Mouse (Mus musculus) T-helper 1 cell (primary cell): Measurements from ENCODE around the gene Ssh3.

Experiments used
- in situ Hi-C: fragments of 300-600 bp; cut with MboI, MseI; formaldehyde crosslinking; loops from one replicate; pipeline ENCODE4 v1.15.1; 2025; ENCODE audit warnings: high pct_unique_total_duplicates

Gene Ssh3

DNA sequence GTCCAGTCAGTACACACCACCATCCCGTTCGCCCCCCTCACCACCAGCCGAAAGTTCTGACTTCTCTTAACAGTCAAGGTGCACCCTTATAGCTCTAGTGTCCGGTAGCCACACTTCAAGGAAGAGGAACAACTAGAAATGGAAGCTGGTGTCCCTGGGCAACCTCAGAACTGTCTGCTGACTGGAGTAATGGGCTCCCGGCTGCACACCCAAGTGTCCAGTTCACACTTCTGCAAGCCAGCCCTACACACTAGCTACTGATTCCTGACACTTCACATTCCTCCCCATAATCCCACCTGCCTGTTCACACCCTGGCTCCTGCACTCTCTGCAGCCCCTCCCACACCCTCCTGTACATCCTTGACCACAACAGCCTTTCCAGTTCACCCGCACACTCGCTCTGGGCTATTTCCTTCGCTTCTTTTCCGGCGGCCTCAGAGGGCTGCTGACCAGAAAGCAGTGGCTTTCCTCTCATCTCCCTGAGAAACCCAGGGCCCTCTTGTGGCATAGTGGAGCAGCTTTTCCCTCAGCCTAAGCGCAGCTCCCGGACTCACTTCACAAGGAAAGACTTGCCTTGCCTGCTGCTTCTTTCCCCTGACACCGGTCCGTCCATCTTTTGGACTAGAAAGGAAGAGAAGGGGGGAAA, 52.8 kb downstream of the Ssh3 start:
- in situ Hi-C loops: no loop called here

- in situ Hi-C loops: no loop called here
Observed at GRCm38 (mm10) chr19:4215451-4215840, 53.5 kb downstream of the Ssh3 start.

DNA sequence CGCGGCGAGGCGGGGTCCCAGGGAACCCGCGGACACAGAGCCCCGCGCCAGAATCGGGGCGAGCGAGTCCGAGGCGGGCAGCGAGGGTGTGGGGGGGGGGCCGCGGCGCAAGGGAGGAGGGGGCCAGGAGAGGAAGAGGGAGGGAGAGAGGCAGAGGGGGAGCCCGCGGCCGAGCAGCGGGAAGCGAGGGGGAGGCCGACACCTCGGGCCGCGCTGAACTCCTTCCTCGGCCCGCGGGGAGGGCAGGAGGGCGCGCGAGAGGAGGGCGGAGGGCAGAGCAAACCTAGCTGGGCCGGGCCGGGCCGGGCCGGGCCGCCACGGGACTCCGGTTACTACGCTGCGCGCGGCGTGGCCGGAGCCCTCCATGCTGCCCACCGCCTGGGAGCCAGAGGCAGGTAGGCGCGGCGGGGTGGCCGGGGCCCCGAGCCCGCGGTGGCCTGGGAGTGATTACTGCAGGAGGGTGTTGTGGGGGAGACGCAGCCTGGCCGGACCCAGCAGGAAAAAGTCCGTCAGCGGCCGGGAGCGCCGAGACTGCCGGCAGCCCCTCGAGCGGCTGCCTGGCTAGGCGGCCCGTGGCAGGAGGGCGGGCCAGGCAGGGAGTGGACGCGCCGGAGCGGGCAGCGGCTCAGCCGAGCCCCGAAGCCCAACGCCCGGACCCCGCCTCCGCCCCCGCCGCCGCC, 54.1 kb downstream of the Ssh3 start:
- in situ Hi-C loops: no loop called here

- in situ Hi-C loops: no loop called here
Observed at GRCm38 (mm10) chr19:4214071-4214770, 54.8 kb downstream of the Ssh3 start, which contains the start of the genes Clcf1 and AC109138.7. Gene Clcf1 (plus strand): TSS chr19:4214238. Gene AC109138.7 (plus strand): TSS chr19:4214357.

- in situ Hi-C loops: no loop called here
Observed at GRCm38 (mm10) chr19:4213524-4213974, 55.4 kb downstream of the Ssh3 start.

GRCm38 (mm10) chr19:4211891-4212588, 56.9 kb downstream of the Ssh3 start:
- in situ Hi-C loops: no loop called here
